Mouse (Mus musculus): ENCODE measurements around the gene Mybbp1a. TPM values are rescaled to one million over a fixed set of nuclear protein-coding genes. Genes with fewer than 3 reads are reported as not detected.

Mybbp1a gene
- polyA plus RNA-seq (2012): 139 and 185 TPM in 2 replicates

DNA sequence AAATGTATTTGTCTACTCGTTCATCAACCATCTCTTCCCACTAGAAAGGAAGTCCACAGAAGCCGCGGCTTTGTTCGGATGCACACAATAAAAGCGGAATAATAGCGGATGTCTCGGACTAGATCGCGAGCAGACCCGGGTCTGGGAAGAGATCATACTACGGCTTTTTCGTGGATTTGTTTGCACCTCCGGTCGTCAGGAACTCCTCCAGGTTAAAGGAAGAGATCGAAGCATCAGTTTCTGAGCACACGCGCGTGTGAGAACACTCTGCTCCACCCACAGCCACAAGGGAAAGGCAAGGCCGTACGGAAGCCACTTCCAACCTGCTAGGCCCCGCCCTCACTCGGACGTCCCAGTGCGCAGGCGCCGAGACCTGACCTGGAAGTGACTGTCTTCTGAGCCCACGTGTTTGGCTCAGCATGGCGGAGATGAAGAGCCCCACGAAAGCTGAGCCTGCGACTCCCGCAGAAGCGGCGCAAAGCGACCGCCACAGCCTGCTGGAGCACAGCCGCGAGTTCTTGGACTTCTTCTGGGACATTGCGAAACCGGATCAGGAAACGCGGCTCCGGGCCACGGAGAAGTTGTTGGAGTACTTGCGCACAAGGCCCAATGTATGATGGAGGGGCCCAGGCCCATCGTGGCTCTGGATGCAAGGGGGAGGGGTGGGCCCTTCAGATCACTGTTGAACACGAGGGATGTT is at the start of gene Mybbp1a:
Gene Mybbp1a, plus strand, starts transcription at position 391 of the 700 bp plus-strand sequence.

DNA sequence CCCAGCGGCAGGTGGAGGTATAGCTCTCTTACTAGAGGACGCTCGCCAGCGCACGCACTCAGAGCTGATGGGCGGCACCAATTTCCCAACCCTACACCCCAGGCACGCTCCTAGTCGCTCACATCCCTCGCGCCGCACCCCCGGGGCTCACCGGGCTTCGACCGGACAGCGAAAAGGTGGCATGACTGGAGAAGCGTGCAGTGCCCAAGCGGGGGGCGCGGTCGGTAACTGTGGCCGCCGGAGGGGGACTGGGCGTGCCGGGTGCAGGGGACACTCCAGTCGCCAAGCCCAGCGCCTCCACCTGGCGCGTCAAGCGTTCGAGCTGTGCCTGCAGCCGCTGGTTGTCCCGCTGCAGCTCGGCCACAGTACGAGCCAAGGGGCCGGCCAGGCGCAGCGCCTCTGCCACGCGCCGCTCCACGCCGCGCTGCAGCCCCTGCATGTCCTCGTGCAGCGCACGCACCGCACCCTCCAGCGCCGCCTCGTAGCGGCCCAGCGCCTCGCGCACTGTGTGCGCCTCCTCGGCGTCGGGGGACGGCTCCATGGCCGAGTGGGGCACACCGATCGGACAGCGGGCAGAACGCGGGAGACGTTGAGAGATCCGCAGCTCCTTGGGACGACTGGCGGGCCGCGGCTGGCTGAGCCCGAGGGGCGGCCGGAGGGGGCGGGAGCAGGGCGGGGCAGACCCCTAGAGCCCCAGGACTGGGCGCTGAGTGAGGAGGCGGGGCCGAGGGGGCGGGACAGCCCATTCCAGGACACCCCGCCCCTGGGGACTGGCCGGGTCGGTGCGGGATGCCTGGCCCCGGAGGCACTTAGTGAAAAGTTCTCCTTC is 29.8 kb upstream of the Mybbp1a start, which contains the start of gene Smtnl2:
Gene Smtnl2, minus strand, starts transcription at position 621 of the 829 bp plus-strand sequence.

DNA sequence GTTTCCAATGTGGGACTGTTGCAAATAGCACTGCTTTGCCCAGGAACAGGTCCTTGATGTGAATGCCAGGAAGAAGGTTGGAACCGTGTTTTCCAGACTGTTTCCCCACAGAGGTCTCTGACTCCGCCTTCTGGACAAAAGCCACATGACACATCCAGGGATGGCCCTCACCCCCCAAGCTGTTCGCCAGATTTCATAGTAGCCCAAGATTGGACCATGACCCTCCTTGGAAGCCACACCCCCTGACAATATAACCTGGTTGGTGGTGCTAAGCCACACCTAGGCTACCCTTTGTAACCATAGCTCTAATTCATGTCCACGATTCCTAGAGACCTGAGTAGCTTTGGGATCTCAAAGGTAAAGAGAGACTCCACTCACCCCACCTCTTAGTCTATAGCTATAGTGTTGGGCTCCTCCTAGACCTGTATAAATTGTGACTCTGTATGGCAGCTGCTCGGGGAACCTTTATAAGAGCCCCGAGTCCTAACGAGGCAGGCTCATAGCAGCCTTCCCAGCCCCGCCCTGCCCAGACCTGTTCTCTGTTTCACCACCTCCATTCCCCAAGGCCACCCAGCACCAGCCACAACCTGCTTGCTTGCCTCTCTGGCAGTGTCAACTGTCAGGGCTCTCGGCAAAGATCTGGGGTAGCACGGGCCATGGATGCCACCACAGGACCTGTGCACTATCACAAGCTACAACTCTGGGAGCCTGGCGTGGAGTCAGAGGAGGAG is 6.0 kb upstream of the Mybbp1a start, which contains the start of gene Ggt6:
Gene Ggt6, plus strand, starts transcription at position 564 of the 731 bp plus-strand sequence.

DNA sequence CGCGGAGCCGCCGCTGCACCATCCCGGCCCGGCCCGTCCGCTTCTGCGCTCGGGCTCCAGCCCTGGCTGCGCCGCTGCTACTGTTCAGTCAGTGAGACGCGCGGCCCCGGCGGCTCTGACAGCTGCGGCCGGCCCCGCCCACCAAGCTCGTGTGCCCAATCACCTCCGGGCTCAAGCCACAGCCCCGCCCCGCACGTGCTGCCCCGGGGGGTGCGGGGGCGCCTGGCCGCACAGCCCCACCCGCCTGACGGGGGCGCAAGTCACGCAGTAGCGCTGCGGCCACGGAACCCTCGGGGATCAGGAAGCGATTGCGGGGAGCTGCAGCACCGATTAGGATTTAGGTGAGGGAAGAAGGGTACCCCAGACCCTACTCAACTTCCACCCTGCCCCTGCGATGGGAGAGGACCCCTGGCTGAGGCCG is 48.7 kb downstream of the Mybbp1a start, which contains the start of gene Spns2:
Gene Spns2, minus strand, starts transcription at position 24 of the 421 bp plus-strand sequence.

Other genes with a start within 250 kb of the Mybbp1a start
- 0.12 and 0.52 TPM in 2 replicates for gene Gm43951, start 234.5 kb upstream of the Mybbp1a start, polyA plus RNA-seq (2012)
- gene 4933427D14Rik, start 233.9 kb upstream of the Mybbp1a start, polyA plus RNA-seq (2012): 2.5 and 3.0 TPM in 2 replicates
- gene Txndc17, start 233.8 kb upstream of the Mybbp1a start, polyA plus RNA-seq (2012): 23.9 and 31.2 TPM in 2 replicates
- 0.78 and 1.3 TPM in 2 replicates for gene Med31, start 225.8 kb upstream of the Mybbp1a start, polyA plus RNA-seq (2012)
- not detected in 2 replicates for gene Slc13a5, start 174.1 kb upstream of the Mybbp1a start, polyA plus RNA-seq (2012)
- gene Xaf1, start 139.7 kb upstream of the Mybbp1a start, polyA plus RNA-seq (2012): 0.88 and 2.0 TPM in 2 replicates
- not detected in 2 replicates for gene Fbxo39, start 126.9 kb upstream of the Mybbp1a start, polyA plus RNA-seq (2012)
- 0.04 TPM in 1 of 2 replicates, not detected in the other for gene Tekt1, start 78.9 kb upstream of the Mybbp1a start, polyA plus RNA-seq (2012)
- gene Smtnl2, start 29.6 kb upstream of the Mybbp1a start, polyA plus RNA-seq (2012): 1.1 and 1.3 TPM in 2 replicates
- not detected in 2 replicates for gene Ggt6, start 5.8 kb upstream of the Mybbp1a start, polyA plus RNA-seq (2012)
- gene Spns2, start 48.5 kb downstream of the Mybbp1a start, polyA plus RNA-seq (2012): 46.8 and 84.9 TPM in 2 replicates
- gene Spns3, start 109.2 kb downstream of the Mybbp1a start, polyA plus RNA-seq (2012): 94.8 and 98.0 TPM in 2 replicates
- 21.4 and 22.3 TPM in 2 replicates for gene Ube2g1, start 165.9 kb downstream of the Mybbp1a start, polyA plus RNA-seq (2012)
- gene Ankfy1, start 248.7 kb downstream of the Mybbp1a start, polyA plus RNA-seq (2012): 10.8 and 14.7 TPM in 2 replicates